ENCODE assay signal across 18 mouse cellular contexts in the genomic region with DNA sequence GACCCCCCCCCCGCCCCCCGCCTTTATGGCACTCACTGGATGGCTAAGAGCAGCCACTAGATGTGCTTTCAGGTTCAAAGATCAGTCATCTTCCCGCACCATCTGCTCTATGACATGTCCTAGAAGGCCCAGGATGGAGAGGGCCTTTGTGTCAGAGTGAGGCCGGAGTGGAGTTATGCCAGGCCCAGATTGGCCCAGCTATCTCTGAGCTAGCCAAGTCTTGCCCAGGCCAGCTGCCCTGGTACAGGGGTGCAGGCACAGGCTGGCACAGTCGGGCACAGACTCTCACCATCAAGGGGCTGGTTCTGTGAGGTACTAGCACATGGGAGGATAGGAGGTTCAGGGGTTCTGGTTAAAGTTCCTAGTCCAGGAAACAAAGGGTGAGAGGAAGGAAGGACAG. TPM values are rescaled to one million over a fixed set of nuclear protein-coding genes. Genes with fewer than 3 reads are reported as not detected.
DNase-seq lines count a peak whose midpoint lies in the region; ATAC-seq and TF ChIP-seq lines count a peak whose summit lies in the region.
"Had no signal": no experiment of that assay in that cellular context is flagged by ENCODE, and none has a peak within 500 bp of the region (broad histone marks: within the 10 kb centered on the region; RNA-seq: fewer than 3 reads in every experiment).

No protein-coding gene starts in this region.

- no peak overlapping the region for H3K9ac ChIP-seq in forebrain, embryonic 13.5 days
- H3K9ac ChIP-seq: heart, embryonic 13.5 days; hindbrain, embryonic 15.5 days; liver, embryonic 12.5 days had no signal

- peaks cover 16% of the 10 kb centered on the region for H3K27me3 ChIP-seq in forebrain, embryonic 13.5 days
- H3K27me3 ChIP-seq in forebrain, embryonic 10.5 days (ENCODE audit: poor library complexity, severe bottlenecking) = peaks cover 92% of the 10 kb centered on the region
- H3K27me3 ChIP-seq: hindbrain, embryonic 15.5 days had no signal

- intact Hi-C loops in left cerebral cortex, postnatal 36 days (cut with DNase I) = no loop called here

- ATAC-seq in forebrain, embryonic 13.5 days = no peak
- ATAC-seq: liver, embryonic 12.5 days had no signal

- H3K36me3 ChIP-seq in forebrain, embryonic 13.5 days (ENCODE audit: poor library complexity, severe bottlenecking) = no peaks in the 10 kb centered on the region
- H3K36me3 ChIP-seq in forebrain, embryonic 10.5 days (replicated peaks) = no peaks in the 10 kb centered on the region
- H3K36me3 ChIP-seq: heart, embryonic 13.5 days; hindbrain, embryonic 15.5 days; liver, embryonic 12.5 days had no signal

- peak overlapping the region; percentile 76; the same call in 1 of the 2 replicates for H3K4me2 ChIP-seq in forebrain, embryonic 13.5 days
- H3K4me2 ChIP-seq: heart, embryonic 13.5 days; hindbrain, embryonic 15.5 days; liver, embryonic 12.5 days had no signal

- no peaks in the 10 kb centered on the region for H3K9me3 ChIP-seq in forebrain, embryonic 13.5 days (replicated peaks)
- H3K9me3 ChIP-seq in forebrain, embryonic 10.5 days = no peaks in the 10 kb centered on the region
- H3K9me3 ChIP-seq: heart, embryonic 13.5 days; hindbrain, embryonic 15.5 days; liver, embryonic 12.5 days had no signal

- no peak for TF ChIP-seq POLR2A in cortical plate, adult 2 months (IDR thresholded peaks at IDR 0.05; ENCODE audit: extremely low read depth, insufficient read depth, low read length)

- no peak for DNase-seq in forebrain, embryonic 10.5 days (ENCODE audit: extremely low spot score, low spot score)
- peak; percentile 58 for DNase-seq in left cerebral cortex, adult 11 months (ENCODE audit: low spot score)
- DNase-seq in left cerebral cortex, postnatal 36 days (ENCODE audit: low spot score in 2 of 2) = no peak
- peak; percentile 86 for DNase-seq in cerebellum, adult 11 months
- DNase-seq in adrenal gland, adult (ENCODE audit: inconsistent age in 2 of 2, low spot score in 1 of 2) = no peak
- DNase-seq in urinary bladder, postnatal 10 days (ENCODE audit: low spot score) = no peak
- DNase-seq: adrenal gland, adult 2 months; gastrocnemius, postnatal 36 days; kidney, adult 9 months; lung, postnatal 14 days; spleen, adult 18-20 months had no signal

- 72% methylated on average over 5 of the region's 5 CpGs for WGBS in forebrain, embryonic 13.5 days
- WGBS in forebrain, embryonic 10.5 days = 86% methylated on average over 5 of the region's 5 CpGs

- TF ChIP-seq CTCF in cortical plate, adult 2 months (IDR thresholded peaks at IDR 0.05; ENCODE audit: extremely low read depth, insufficient read depth, low read length) = no peak

- no peak overlapping the region for H3K27ac ChIP-seq in forebrain, embryonic 13.5 days
- no peak overlapping the region for H3K27ac ChIP-seq in forebrain, embryonic 10.5 days
- peak overlapping the region; percentile 81 for H3K27ac ChIP-seq in cortical plate, adult 2 months (ENCODE audit: insufficient read depth, low read length)
- H3K27ac ChIP-seq: heart, embryonic 13.5 days; hindbrain, embryonic 15.5 days; liver, embryonic 12.5 days had no signal

- H3K4me3 ChIP-seq in forebrain, embryonic 13.5 days = no peak overlapping the region
- no peak overlapping the region for H3K4me3 ChIP-seq in forebrain, embryonic 10.5 days
- H3K4me3 ChIP-seq in cortical plate, adult 2 months (ENCODE audit: insufficient read depth, low read length) = no peak overlapping the region
- H3K4me3 ChIP-seq: heart, embryonic 13.5 days; hindbrain, embryonic 15.5 days; liver, embryonic 12.5 days had no signal

- peaks cover 50% of the 10 kb centered on the region for H3K4me1 ChIP-seq in forebrain, embryonic 13.5 days
- peaks cover 59% of the 10 kb centered on the region for H3K4me1 ChIP-seq in forebrain, embryonic 10.5 days
- H3K4me1 ChIP-seq in cortical plate, adult 2 months (ENCODE audit: control insufficient read depth, insufficient read depth, low read length) = peaks cover 6% of the 10 kb centered on the region; the same call in 1 of the 2 replicates

RNA-seq across cellular contexts. Expression of gene Cntn2, which starts 5.3 kb away (rescaled TPM):
- polyA plus RNA-seq in forebrain, embryonic 13.5 days (2015; fragmentation: Nextera tagmentation; extraction: Ambion mirVana) = 53.6 and 68.9 TPM in 2 replicates
- 2.8 and 5.5 TPM in 2 replicates for polyA plus RNA-seq in forebrain, embryonic 10.5 days (2016; fragmentation: Nextera tagmentation; extraction: Ambion mirVana)
- total RNA-seq in left cerebral cortex, postnatal 36 days (2021) = 10 to 100 TPM; 81.8 to 82.9 TPM
- 51.9 and 55.8 TPM in 2 replicates for polyA plus RNA-seq in cortical plate, adult 2 months (2012; rRNA removed)
- total RNA-seq: adrenal gland, adult 2 months; gastrocnemius, postnatal 36 days; monocyte, adult 5-6 weeks had no signal
- polyA plus RNA-seq: testis, adult 2 months had no signal

RNA-seq across cellular contexts. Expression of gene Tmem81, which starts 31.7 kb away (rescaled TPM):
- 0.92 and 1.4 TPM in 2 replicates for polyA plus RNA-seq in forebrain, embryonic 13.5 days (2015; fragmentation: Nextera tagmentation; extraction: Ambion mirVana)
- polyA plus RNA-seq in forebrain, embryonic 10.5 days (2016; fragmentation: Nextera tagmentation; extraction: Ambion mirVana) = 1.4 and 1.5 TPM in 2 replicates
- 1 to 10 TPM; 3.1 to 4.3 TPM for total RNA-seq in left cerebral cortex, postnatal 36 days (2021)
- polyA plus RNA-seq in cortical plate, adult 2 months (2012; rRNA removed) = 5.4 and 5.8 TPM in 2 replicates

Comparison
In these comparisons a context has a peak if more than half of its experiments do, and no peak if none do; other contexts are left out.
1. DNase-seq: peak in left cerebral cortex, adult 11 months (single experiment) and cerebellum, adult 11 months (single experiment); none in forebrain, embryonic 10.5 days (single experiment), left cerebral cortex, postnatal 36 days (0 of 2), adrenal gland, adult (0 of 2) and urinary bladder, postnatal 10 days (single experiment).